Mouse (Mus musculus): ENCODE data around the gene Ccdc18.
"Not testable (repeated sequence)": the region's sequence is repeated elsewhere in the genome, so short reads cannot be mapped to it uniquely, and the experiment has no call there.

Ccdc18 gene

GRCm38 (mm10) chr5:108214928-108215327, 82.3 kb downstream of the Ccdc18 start:
- POLR2A ChIA-PET, result interaction anchor here in 2 of 4 experiments (0.5 to 0.7 kb wide), 2 partner anchors 22 to 117 kb away, joined by 3 to 4 read pairs; no protein-coding TSS in a partner anchor
- CTCF ChIA-PET, result interaction anchor here in 1 of 4 experiments (1.2 kb wide), 1 partner anchor 435 kb away, joined by 3 read pairs; no protein-coding TSS in a partner anchor

DNA sequence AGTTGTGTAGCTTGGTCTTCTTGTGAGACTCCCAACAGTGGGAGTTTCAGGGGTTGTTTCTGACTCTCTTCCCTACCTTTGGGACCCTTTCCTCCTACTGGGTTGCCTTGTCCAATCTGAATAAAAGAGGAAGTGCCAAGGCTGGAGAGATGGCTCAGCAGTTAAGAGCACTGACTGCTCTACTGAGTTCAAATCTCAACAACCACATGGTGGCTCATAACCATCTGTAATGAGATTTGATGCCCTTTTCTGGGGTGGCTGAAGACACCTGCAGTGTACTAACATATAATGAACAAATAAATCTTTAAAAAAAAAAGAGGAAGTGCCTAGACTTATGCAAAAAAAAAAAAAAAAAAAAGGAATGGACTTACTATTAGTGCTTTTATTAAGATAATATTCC, 91.4 kb downstream of the Ccdc18 start:
- POLR2A ChIA-PET, result no interaction called here
- CTCF ChIA-PET, result no interaction called here

- ChIA-PET CTCF (no interaction called here), POLR2A (interaction anchor here in 1 of 4 experiments (1.2 to 1.8 kb wide), 2 partner anchors 11 to 18 kb away, joined by 4 read pairs; no protein-coding TSS in a partner anchor)
Observed at GRCm38 (mm10) chr5:108226159-108226558, 93.5 kb downstream of the Ccdc18 start.

GRCm38 (mm10) chr5:108246314-108246765, 113.7 kb downstream of the Ccdc18 start:
- POLR2A ChIA-PET, result no interaction called here
- CTCF ChIA-PET, result no interaction called here

DNA sequence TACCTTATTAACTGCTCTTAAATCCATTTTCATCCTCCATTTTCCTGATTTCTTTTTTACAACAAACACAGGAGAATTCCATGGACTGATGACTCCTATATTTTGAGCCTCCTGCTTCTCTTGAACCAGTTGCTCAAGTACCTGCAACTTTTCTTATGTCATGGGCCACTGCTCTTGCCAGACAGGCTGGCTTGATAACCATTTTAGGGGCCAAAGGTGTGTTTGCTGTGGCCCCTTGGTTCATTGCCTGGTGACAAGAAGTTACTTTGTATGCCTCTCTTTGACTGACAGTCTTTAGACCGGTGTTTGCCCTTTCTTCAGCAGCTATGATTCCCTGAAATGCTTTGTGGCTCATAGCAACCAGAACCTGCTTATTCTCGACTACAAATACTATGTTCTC, 117.4 kb downstream of the Ccdc18 start:
- POLR2A ChIA-PET, result interaction anchor here in 1 of 4 experiments (0.9 kb wide), 1 partner anchor 18 kb away, joined by 4 read pairs; the partner anchor contains the start of gene Dr1
- CTCF ChIA-PET, result no interaction called here

DNA sequence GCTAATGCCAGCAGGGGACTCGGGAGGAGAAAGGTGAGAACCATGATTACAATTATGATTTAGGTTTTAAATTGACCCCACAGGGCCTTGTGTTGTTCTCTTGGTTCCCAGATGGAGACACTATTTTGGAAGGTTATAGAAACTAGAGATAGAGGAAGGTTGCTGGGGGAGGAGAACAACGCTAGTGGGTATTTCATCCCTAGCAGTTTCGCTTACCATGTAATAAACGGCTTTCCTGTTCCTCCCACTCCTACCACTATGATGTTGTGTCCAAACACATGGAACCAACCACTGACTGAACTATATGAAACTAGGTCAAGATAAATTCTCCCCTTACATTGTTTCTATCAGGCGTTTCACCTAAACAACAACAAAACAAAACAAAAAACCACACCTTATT, 122.6 kb downstream of the Ccdc18 start:
- ChIA-PET POLR2A (interaction anchor here in 2 of 4 experiments (0.9 to 1.1 kb wide), 2 partner anchors 13 kb away, joined by 3 to 7 read pairs; partner anchors contain the start of gene Dr1 (in 2 of the 2)), CTCF (no interaction called here)

DNA sequence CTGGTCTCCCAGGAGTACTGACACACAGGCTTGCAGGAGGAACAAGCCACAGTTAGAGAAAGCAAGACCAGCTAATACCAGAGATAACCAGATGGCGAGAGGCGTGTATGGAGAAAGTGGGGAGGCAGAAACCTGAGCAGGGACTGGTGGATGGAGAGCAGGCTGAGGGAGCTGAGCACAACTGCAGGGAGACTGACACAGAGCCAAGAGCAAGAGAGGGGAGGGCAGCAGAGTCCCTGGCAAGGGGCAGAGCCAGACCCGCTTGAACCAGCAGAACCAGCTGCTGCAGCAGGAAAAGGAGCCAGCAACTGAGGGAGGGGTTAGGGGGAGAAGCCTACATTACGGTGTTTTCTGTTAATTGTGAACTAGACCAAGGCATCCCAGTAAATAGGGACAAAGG, 130.0 kb downstream of the Ccdc18 start:
- ChIA-PET CTCF (interaction anchor here in 1 of 4 experiments (1.0 kb wide), 1 partner anchor 384 kb away, joined by 3 read pairs; no protein-coding TSS in a partner anchor), POLR2A (interaction anchor here in 3 of 4 experiments (0.6 to 2.1 kb wide), 19 partner anchors 9 to 363 kb away, joined by 3 to 15 read pairs (median 3); partner anchors contain the start of genes Pigg (in 3 of the 3) and Mtf2 (in 1 of the 3))

DNA sequence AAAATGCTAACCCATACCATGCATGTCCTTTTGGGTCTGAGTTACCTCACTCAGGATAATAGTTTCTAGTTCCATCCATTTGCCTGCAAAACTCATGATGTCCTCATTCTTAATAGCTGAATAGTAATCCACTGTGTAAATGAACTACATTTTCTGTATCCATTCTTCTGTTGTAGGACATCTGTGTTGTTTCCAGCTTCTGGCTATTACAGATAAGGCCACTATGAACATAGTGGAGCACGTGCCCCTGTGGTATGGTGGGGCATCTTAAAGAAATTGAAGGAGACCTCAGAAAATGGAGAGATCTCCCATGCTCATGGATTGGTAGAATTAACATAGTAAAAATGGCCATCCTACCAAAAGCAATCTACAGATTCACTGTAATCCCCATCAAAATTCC, 131.1 kb downstream of the Ccdc18 start:
- POLR2A ChIA-PET, result interaction anchor here in 2 of 4 experiments (1.3 to 2.1 kb wide), 4 partner anchors 28 to 364 kb away, joined by 3 to 15 read pairs (median 4); partner anchors contain the start of gene Pigg (in 1 of the 2)
- CTCF ChIA-PET, result not testable (repeated sequence)

GRCm38 (mm10) chr5:108266990-108267389, 134.3 kb downstream of the Ccdc18 start:
- ChIA-PET CTCF (no interaction called here), POLR2A (interaction anchor here in 1 of 4 experiments (3.0 kb wide), 1 partner anchor 46 kb away, joined by 35 read pairs; the partner anchor contains the start of gene Pigg)

- ChIA-PET CTCF (interaction anchor here in 1 of 4 experiments (0.6 to 1.0 kb wide), 2 partner anchors 105 to 234 kb away, joined by 3 to 7 read pairs; no protein-coding TSS in a partner anchor), POLR2A (interaction anchor here (0.5 to 3.0 kb wide), 79 partner anchors 8 to 1634 kb away, joined by 3 to 37 read pairs (median 3); partner anchors contain the start of genes Pigg (in 3 of the 4), Atp5k (in 2 of the 4), Crlf2 (in 1 of the 4) and Dgkq (in 1 of the 4))
Observed at GRCm38 (mm10) chr5:108268127-108269062, 135.7 kb downstream of the Ccdc18 start, which contains the start of gene Dr1. Dr1 (plus strand) TSS chr5:108268897.

DNA sequence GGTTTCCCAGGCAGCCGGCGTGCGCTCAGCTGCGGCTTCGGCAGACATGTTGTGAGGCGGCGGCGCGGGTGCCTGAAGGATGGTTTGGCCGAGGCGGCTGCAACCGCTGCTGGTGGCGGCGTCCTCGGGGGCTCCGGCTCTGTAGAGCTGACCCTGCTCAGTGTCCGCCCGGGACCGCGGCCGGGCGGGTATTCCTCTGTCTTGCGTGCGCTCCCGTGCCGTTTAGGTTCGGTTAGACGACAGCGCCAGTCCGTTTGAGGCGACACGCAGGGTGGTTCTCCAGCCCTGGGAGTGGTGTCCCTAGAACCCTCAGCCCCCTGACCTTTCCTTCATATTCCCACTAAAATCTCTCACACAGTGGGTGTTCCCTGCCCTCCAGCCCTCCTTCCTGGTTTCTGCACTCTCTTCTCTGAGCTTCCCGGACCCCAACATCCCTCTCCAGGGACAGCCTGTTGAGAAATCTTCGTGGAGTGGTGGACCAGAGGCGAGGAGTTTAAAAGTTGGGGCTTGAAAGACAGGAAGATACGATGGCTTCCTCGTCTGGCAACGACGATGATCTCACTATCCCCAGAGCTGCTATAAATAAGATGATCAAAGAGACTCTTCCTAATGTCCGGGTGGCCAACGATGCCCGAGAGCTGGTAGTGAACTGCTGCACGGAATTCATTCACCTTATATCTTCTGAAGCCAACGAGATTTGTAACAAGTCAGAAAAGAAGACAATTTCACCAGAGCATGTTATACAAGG, 136.6 kb downstream of the Ccdc18 start:
- ChIA-PET CTCF (interaction anchor here in 2 of 4 experiments (0.6 to 1.0 kb wide), 2 partner anchors 9 to 106 kb away, joined by 3 read pairs; no protein-coding TSS in a partner anchor), POLR2A (interaction anchor here in 3 of 4 experiments (0.5 to 3.0 kb wide), 51 partner anchors 8 to 1574 kb away, joined by 3 to 37 read pairs (median 4); partner anchors contain the start of genes Pigg (in 3 of the 3), Atp5k (in 1 of the 3), Crlf2 (in 1 of the 3) and Dgkq (in 1 of the 3))

DNA sequence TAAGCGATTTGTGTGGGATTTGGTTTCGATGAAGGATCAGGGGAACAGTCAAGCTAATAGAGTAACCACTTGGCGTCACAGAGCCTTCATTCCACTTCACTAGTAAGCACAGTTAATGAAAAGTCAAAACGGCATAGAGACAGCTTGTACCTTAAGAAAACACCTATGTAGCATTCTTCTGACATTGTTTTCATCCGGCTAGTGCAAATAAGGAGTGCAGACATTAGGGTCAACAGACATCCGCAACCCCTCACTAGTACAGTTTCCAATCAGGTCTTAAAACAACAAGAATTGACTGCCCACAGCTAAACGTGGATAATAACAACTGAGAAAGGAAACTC, 137.1 kb downstream of the Ccdc18 start:
- POLR2A ChIA-PET, result interaction anchor here in 3 of 4 experiments (0.6 to 3.0 kb wide), 17 partner anchors 8 to 1289 kb away, joined by 3 to 37 read pairs (median 7); partner anchors contain the start of genes Pigg (in 3 of the 3), Crlf2 (in 1 of the 3) and Gm42517 (in 1 of the 3)
- CTCF ChIA-PET, result interaction anchor here in 1 of 4 experiments (0.6 kb wide), 1 partner anchor 8 kb away, joined by 3 read pairs; no protein-coding TSS in a partner anchor

- POLR2A ChIA-PET, result interaction anchor here in 1 of 4 experiments (3.0 kb wide), 1 partner anchor 42 kb away, joined by 34 read pairs; the partner anchor contains the start of gene Pigg
- CTCF ChIA-PET, result no interaction called here
Observed at GRCm38 (mm10) chr5:108270415-108270814, 137.7 kb downstream of the Ccdc18 start.

DNA sequence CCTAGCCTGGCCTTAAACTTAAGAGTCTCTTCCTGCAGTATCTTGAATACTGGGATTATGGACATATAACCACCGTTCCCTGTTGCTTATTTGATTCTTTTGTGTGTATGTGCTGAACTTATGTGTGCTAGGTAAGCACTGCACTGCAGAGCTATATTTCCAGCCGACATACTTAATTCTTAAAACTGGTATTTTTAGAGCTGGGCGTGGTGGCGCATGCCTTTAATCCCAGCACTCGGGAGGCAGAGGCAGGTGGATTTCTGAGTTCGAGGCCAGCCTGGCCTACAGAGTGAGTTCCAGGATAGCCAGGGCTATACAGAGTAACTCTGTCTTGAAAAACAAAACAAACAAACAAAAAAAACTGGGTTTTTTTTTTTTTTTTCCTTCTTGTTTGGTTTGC, 138.7 kb downstream of the Ccdc18 start:
- POLR2A ChIA-PET, result interaction anchor here in 3 of 4 experiments (0.7 to 1.3 kb wide), 3 partner anchors 9 to 125 kb away, joined by 3 to 8 read pairs (median 5); no protein-coding TSS in a partner anchor
- CTCF ChIA-PET, result not testable (repeated sequence)
